Mouse (Mus musculus): ENCODE results near the gene Uevld. TPM values are rescaled to one million over a fixed set of nuclear protein-coding genes. Genes with fewer than 3 reads are reported as not detected.
A peak's percentile ranks its signal among the peaks of the same experiment; 100 is the strongest.
"Not testable (repeated sequence)": the region's sequence is repeated elsewhere in the genome, so short reads cannot be mapped to it uniquely, and the experiment has no call there.

The Uevld gene
- polyA plus RNA-seq, 1 experiment from 2014 or later = 5.3 TPM

GRCm38 (mm10) chr7:46916376-46916775 lies 42.0 kb downstream of the Uevld start:
- H3K4me1 ChIP-seq (replicated peaks) = peaks cover 39% of the 10 kb centered on the region
- H3K27ac ChIP-seq = no peak overlapping the region
- no peak overlapping the region for H3K4me3 ChIP-seq (replicated peaks)
- peaks cover 15% of the 10 kb centered on the region for H3K36me3 ChIP-seq
- H3K27me3 ChIP-seq = no peaks in the 10 kb centered on the region
- WGBS (ENCODE audit: insufficient replicate concordance) = 79% methylated on average over 3 of the region's 3 CpGs
- DNase-seq (no peak), ATAC-seq (ENCODE audit: low read depth) (no peak)
- no peak overlapping the region for H3K9ac ChIP-seq
- H3K4me2 ChIP-seq = no peak overlapping the region
- no peaks in the 10 kb centered on the region for H3K9me3 ChIP-seq (replicated peaks)

GRCm38 (mm10) chr7:46911250-46911649 lies 47.1 kb downstream of the Uevld start:
- H3K9ac ChIP-seq = no peak overlapping the region
- H3K36me3 ChIP-seq = peaks cover 63% of the 10 kb centered on the region
- no peaks in the 10 kb centered on the region for H3K9me3 ChIP-seq (replicated peaks)
- peaks cover 4% of the 10 kb centered on the region for H3K4me1 ChIP-seq (replicated peaks)
- no peaks in the 10 kb centered on the region for H3K27me3 ChIP-seq
- WGBS (ENCODE audit: insufficient replicate concordance) = 87% methylated on average over 3 of the region's 3 CpGs
- H3K4me2 ChIP-seq = no peak overlapping the region
- DNase-seq (no peak), ATAC-seq (ENCODE audit: low read depth) (no peak)
- H3K4me3 ChIP-seq (replicated peaks) = no peak overlapping the region
- no peak overlapping the region for H3K27ac ChIP-seq

GRCm38 (mm10) chr7:46899343-46899742 lies 59.0 kb downstream of the Uevld start:
- no peak overlapping the region for H3K9ac ChIP-seq
- ATAC-seq (ENCODE audit: low read depth) (no peak), DNase-seq (no peak)
- no peak overlapping the region for H3K4me2 ChIP-seq
- no peak overlapping the region for H3K27ac ChIP-seq
- no peak overlapping the region for H3K4me3 ChIP-seq (replicated peaks)
- no peaks in the 10 kb centered on the region for H3K27me3 ChIP-seq
- no peaks in the 10 kb centered on the region; the same call in 1 of the 2 replicates for H3K4me1 ChIP-seq (replicated peaks)
- 29% methylated on average over 3 of the region's 3 CpGs for WGBS (ENCODE audit: insufficient replicate concordance)
- H3K9me3 ChIP-seq (replicated peaks) = no peaks in the 10 kb centered on the region
- H3K36me3 ChIP-seq = peaks cover 63% of the 10 kb centered on the region

DNA sequence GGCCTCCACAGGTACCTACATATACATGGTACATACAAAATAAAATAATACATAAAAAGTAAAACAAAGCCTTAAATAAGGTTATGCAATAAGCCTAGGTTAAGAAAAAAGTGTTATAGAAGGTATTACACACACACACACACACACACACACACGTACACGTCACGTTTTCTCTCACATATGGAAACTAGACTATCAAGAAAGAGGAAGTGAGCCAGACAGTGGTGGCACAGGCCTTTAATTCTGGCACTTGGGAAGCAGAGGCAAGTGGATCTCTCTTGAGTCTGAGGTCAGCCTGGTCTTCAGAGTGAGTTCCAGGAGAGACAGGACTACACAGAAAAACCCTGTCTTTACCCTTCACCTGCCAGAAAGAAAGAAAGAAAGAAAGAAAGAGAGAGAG lies 62.8 kb downstream of the Uevld start:
- Histone ChIP-seq H3K4me2 (no peak overlapping the region), H3K4me1 (replicated peaks) (no peaks in the 10 kb centered on the region; the same call in 1 of the 2 replicates), H3K27ac (no peak overlapping the region), H3K9me3 (replicated peaks) (no peaks in the 10 kb centered on the region), H3K27me3 (no peaks in the 10 kb centered on the region), H3K4me3 (replicated peaks) (no peak overlapping the region), H3K9ac (no peak overlapping the region), H3K36me3 (peaks cover 71% of the 10 kb centered on the region)
- ATAC-seq (ENCODE audit: low read depth) (no peak), DNase-seq (no peak)
- WGBS (ENCODE audit: insufficient replicate concordance) = 60% methylated on average over 3 of the region's 3 CpGs

- no peak overlapping the region for H3K9ac ChIP-seq
- ATAC-seq (ENCODE audit: low read depth) (peak; percentile 59), DNase-seq (no peak)
- no peaks in the 10 kb centered on the region for H3K9me3 ChIP-seq (replicated peaks)
- H3K27me3 ChIP-seq = no peaks in the 10 kb centered on the region
- WGBS (ENCODE audit: insufficient replicate concordance) = 15% methylated on average over 3 of the region's 3 CpGs
- H3K4me1 ChIP-seq (replicated peaks) = peaks cover 22% of the 10 kb centered on the region
- no peak overlapping the region for H3K4me2 ChIP-seq
- peaks cover 33% of the 10 kb centered on the region for H3K36me3 ChIP-seq
- peak overlapping the region; percentile 47 for H3K27ac ChIP-seq
- H3K4me3 ChIP-seq (replicated peaks) = no peak overlapping the region
These were observed 75.0 kb downstream of the Uevld start for GRCm38 (mm10) chr7:46883304-46883703.

- not testable (repeated sequence) for H3K4me3 ChIP-seq (replicated peaks); H3K27me3 ChIP-seq
These were observed 76.4 kb downstream of the Uevld start for GRCm38 (mm10) chr7:46881941-46882340.

GRCm38 (mm10) chr7:46880992-46881391 lies 77.3 kb downstream of the Uevld start:
- Histone ChIP-seq H3K9ac (no peak overlapping the region), H3K36me3 (peaks cover 12% of the 10 kb centered on the region), H3K9me3 (replicated peaks) (no peaks in the 10 kb centered on the region), H3K4me2 (no peak overlapping the region), H3K4me1 (replicated peaks) (peaks cover 31% of the 10 kb centered on the region), H3K4me3 (replicated peaks) (no peak overlapping the region), H3K27ac (no peak overlapping the region), H3K27me3 (no peaks in the 10 kb centered on the region)
- DNase-seq = no peak
- 58% methylated on average over 2 of the region's 2 CpGs for WGBS (ENCODE audit: insufficient replicate concordance)
- ATAC-seq (ENCODE audit: low read depth) = no peak

More at GRCm38 (mm10) chr7:46881941-46882340, 76.4 kb downstream of the Uevld start:
- H3K4me2 ChIP-seq; ATAC-seq (ENCODE audit: low read depth); H3K27ac ChIP-seq; DNase-seq; H3K9me3 ChIP-seq (replicated peaks); H3K9ac ChIP-seq: not testable (repeated sequence)
- Histone ChIP-seq H3K36me3 (peaks cover 19% of the 10 kb centered on the region), H3K4me1 (replicated peaks) (peaks cover 30% of the 10 kb centered on the region)
- WGBS (ENCODE audit: insufficient replicate concordance) = 81% methylated on average over 8 of the region's 8 CpGs

- no peak for DNase-seq
- Histone ChIP-seq H3K27me3 (no peaks in the 10 kb centered on the region), H3K36me3 (peaks cover 1% of the 10 kb centered on the region), H3K27ac (no peak overlapping the region), H3K4me3 (replicated peaks) (no peak overlapping the region), H3K9ac (no peak overlapping the region), H3K9me3 (replicated peaks) (no peaks in the 10 kb centered on the region), H3K4me2 (no peak overlapping the region), H3K4me1 (replicated peaks) (peaks cover 29% of the 10 kb centered on the region)
- no peak for ATAC-seq (ENCODE audit: low read depth)
- 77% methylated on average over 5 of the region's 5 CpGs for WGBS (ENCODE audit: insufficient replicate concordance)
These were observed 78.5 kb downstream of the Uevld start for GRCm38 (mm10) chr7:46879851-46880250.

- Histone ChIP-seq H3K27ac (no peak overlapping the region), H3K9me3 (replicated peaks) (no peaks in the 10 kb centered on the region), H3K4me3 (replicated peaks) (no peak overlapping the region), H3K4me1 (replicated peaks) (peaks cover 9% of the 10 kb centered on the region; the same call in 1 of the 2 replicates), H3K27me3 (no peaks in the 10 kb centered on the region), H3K9ac (no peak overlapping the region), H3K4me2 (no peak overlapping the region), H3K36me3 (no peaks in the 10 kb centered on the region)
- no peak for ATAC-seq (ENCODE audit: low read depth)
- no peak for DNase-seq
- WGBS (ENCODE audit: insufficient replicate concordance) = 19% methylated on average over 6 of the region's 6 CpGs
These were observed 81.1 kb downstream of the Uevld start for GRCm38 (mm10) chr7:46877255-46877654.

GRCm38 (mm10) chr7:46876841-46877240 lies 81.5 kb downstream of the Uevld start:
- Histone ChIP-seq H3K9me3 (replicated peaks) (no peaks in the 10 kb centered on the region), H3K4me2 (no peak overlapping the region), H3K27me3 (no peaks in the 10 kb centered on the region), H3K4me3 (replicated peaks) (no peak overlapping the region), H3K4me1 (replicated peaks) (peaks cover 9% of the 10 kb centered on the region; the same call in 1 of the 2 replicates), H3K36me3 (no peaks in the 10 kb centered on the region), H3K9ac (no peak overlapping the region), H3K27ac (no peak overlapping the region)
- DNase-seq (no peak), ATAC-seq (ENCODE audit: low read depth) (no peak)
- WGBS (ENCODE audit: insufficient replicate concordance) = 47% methylated on average over 4 of the region's 4 CpGs

All from liver, embryonic 13.5 days (tissue).